Mouse (Mus musculus) embryo, embryonic 9.5 days (tissue): ENCODE measurements around the gene Gm773.
"Not testable (repeated sequence)": the region's sequence is repeated elsewhere in the genome, so short reads cannot be mapped to it uniquely, and the experiment has no call there.

Experiments used
- DNase-seq: peaks from one replicate; pipeline ENCODE4 v3.0.0-alpha.2; 2017; ENCODE audit errors: extremely low spot score

Gene Gm773

GRCm38 (mm10) chrX:56212771-56213170 lies at the start of gene Gm773:
TSS of gene Gm773 (minus strand) at chrX:56212881.
- no peak for DNase-seq

GRCm38 (mm10) chrX:56186449-56186848 lies 26.2 kb downstream of the Gm773 start:
- not testable (repeated sequence) for DNase-seq

- peak; percentile 0 for DNase-seq
Observed at GRCm38 (mm10) chrX:56151396-56151795, 61.3 kb downstream of the Gm773 start.
